8 mouse cellular contexts compared by ENCODE assay signal in the genomic region with DNA sequence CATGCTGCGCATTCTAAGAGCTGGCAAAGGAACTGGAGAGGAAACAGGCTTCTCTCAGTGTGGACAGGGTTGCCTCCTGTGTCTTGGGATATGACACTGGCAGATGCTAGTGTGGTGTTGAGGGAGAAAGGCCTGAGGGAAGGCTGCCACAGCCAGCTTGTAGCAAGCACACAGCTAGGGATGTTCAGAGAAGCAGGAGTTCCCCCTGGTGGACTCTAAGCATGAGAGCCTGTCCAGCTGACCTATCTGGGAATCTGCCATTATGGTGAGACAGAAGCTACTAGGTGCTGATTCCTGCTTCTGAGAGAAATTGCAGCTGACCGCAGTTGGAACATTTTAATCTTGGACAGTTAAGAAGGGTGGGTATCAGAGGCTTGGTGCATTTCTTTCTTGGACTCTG. TPM values are rescaled to one million over a fixed set of nuclear protein-coding genes. Genes with fewer than 3 reads are reported as not detected.
DNase-seq lines count a peak whose midpoint lies in the region; ATAC-seq and TF ChIP-seq lines count a peak whose summit lies in the region.

No protein-coding gene starts in this region.

- H3K36me3 ChIP-seq in liver, postnatal 0 days (replicated peaks; ENCODE audit: insufficient read depth, low read length): peaks cover 4% of the 10 kb centered on the region; the same call in 1 of the 2 replicates
- H3K36me3 ChIP-seq in liver, embryonic 11.5 days (ENCODE audit: control insufficient read depth, insufficient read depth, low read length): peaks cover 10% of the 10 kb centered on the region
- peaks cover 36% of the 10 kb centered on the region for H3K36me3 ChIP-seq in heart, embryonic 16.5 days (ENCODE audit: control insufficient read depth, insufficient read depth)

- no peak overlapping the region for H3K4me2 ChIP-seq in liver, postnatal 0 days (ENCODE audit: low read depth, low read length)
- H3K4me2 ChIP-seq in liver, embryonic 11.5 days: no peak overlapping the region
- H3K4me2 ChIP-seq in heart, embryonic 16.5 days (ENCODE audit: low read depth, low read length): no peak overlapping the region

- H3K27ac ChIP-seq in liver, postnatal 0 days (ENCODE audit: low read depth): no peak overlapping the region
- H3K27ac ChIP-seq in liver, embryonic 11.5 days (ENCODE audit: low read depth, low read length): no peak overlapping the region
- H3K27ac ChIP-seq in heart, embryonic 16.5 days (ENCODE audit: low read length): no peak overlapping the region

- TF ChIP-seq CTCF in liver, postnatal 0 days (IDR thresholded peaks at IDR 0.05; ENCODE audit: low read depth): peak; percentile 58

- H3K9ac ChIP-seq in liver, postnatal 0 days (replicated peaks): no peak overlapping the region
- H3K9ac ChIP-seq in liver, embryonic 11.5 days (ENCODE audit: low read depth, low read length): no peak overlapping the region
- H3K9ac ChIP-seq in heart, embryonic 16.5 days (ENCODE audit: low read length): no peak overlapping the region

- H3K9me3 ChIP-seq in liver, postnatal 0 days (ENCODE audit: low read length): no peaks in the 10 kb centered on the region
- H3K9me3 ChIP-seq in liver, embryonic 11.5 days (ENCODE audit: control insufficient read depth, low read length): no peaks in the 10 kb centered on the region
- H3K9me3 ChIP-seq in heart, embryonic 16.5 days (replicated peaks; ENCODE audit: control insufficient read depth, low read length): no peaks in the 10 kb centered on the region

- H3K4me1 ChIP-seq in liver, postnatal 0 days (ENCODE audit: insufficient read depth): peaks cover 6% of the 10 kb centered on the region; the same call in 1 of the 2 replicates
- no peaks in the 10 kb centered on the region; the same call in 1 of the 2 replicates for H3K4me1 ChIP-seq in liver, embryonic 11.5 days (replicated peaks; ENCODE audit: control insufficient read depth, insufficient read depth, low read length)
- H3K4me1 ChIP-seq in heart, embryonic 16.5 days (ENCODE audit: control insufficient read depth, insufficient read depth, low read length): peaks cover 29% of the 10 kb centered on the region

- WGBS in liver, postnatal 0 days (ENCODE audit: insufficient replicate concordance): 88% methylated on average over 2 of the region's 2 CpGs
- 96% methylated on average over 2 of the region's 2 CpGs for WGBS in liver, embryonic 11.5 days
- 75% methylated on average over 2 of the region's 2 CpGs for WGBS in heart, embryonic 16.5 days

- H3K27me3 ChIP-seq in liver, postnatal 0 days (ENCODE audit: insufficient read depth, low read length): no peaks in the 10 kb centered on the region
- no peaks in the 10 kb centered on the region for H3K27me3 ChIP-seq in liver, embryonic 11.5 days (replicated peaks; ENCODE audit: control insufficient read depth, insufficient read depth, low read length)
- no peaks in the 10 kb centered on the region for H3K27me3 ChIP-seq in heart, embryonic 16.5 days (ENCODE audit: control insufficient read depth, insufficient read depth, low read length)

- no peak for TF ChIP-seq EP300 in liver, postnatal 0 days (IDR thresholded peaks at IDR 0.05; ENCODE audit: low read depth)

- peak; percentile 11 for DNase-seq in CD4-positive, CD25-positive, alpha-beta regulatory T cell, adult 2 months (ENCODE audit: low read depth, low spot score)
- DNase-seq in liver, postnatal 0 days: no peak
- no peak for DNase-seq in liver, embryonic 11.5 days (ENCODE audit: low spot score)
- DNase-seq in retina, postnatal 1 day: peak; percentile 84
- no peak for DNase-seq in natural killer cell, adult 2 months (ENCODE audit: low spot score in 2 of 2)
- DNase-seq in left cerebral cortex, adult 18-20 months (ENCODE audit: low spot score in 2 of 2): no peak

- no peak for ATAC-seq in CD4-positive, CD25-positive, alpha-beta regulatory T cell, adult 4 months
- ATAC-seq in liver, postnatal 0 days: no peak
- no peak; the same call in 1 of the 2 replicates for ATAC-seq in liver, embryonic 11.5 days (replicated peaks; ENCODE audit: low FRiP score)
- peak; percentile 69; the same call in 1 of the 2 replicates for ATAC-seq in heart, embryonic 16.5 days (replicated peaks; ENCODE audit: extremely low read depth, insufficient read depth, low FRiP score)

- H3K4me3 ChIP-seq in liver, postnatal 0 days (ENCODE audit: low read depth, low read length): no peak overlapping the region
- H3K4me3 ChIP-seq in liver, embryonic 11.5 days (ENCODE audit: low read depth, low read length): no peak overlapping the region
- H3K4me3 ChIP-seq in heart, embryonic 16.5 days (ENCODE audit: low read length): no peak overlapping the region

RNA-seq across cellular contexts. Expression of a gene that starts 19.1 kb away (rescaled TPM):
- polyA plus RNA-seq in CD4-positive, CD25-positive, alpha-beta regulatory T cell, adult 4 months (2017; shearing (Covaris generic)): 1 to 10 TPM; 6.3 to 7.4 TPM
- polyA plus RNA-seq in liver, postnatal 0 days (2015; fragmentation: Nextera tagmentation; extraction: Ambion mirVana): 0.38 and 0.52 TPM in 2 replicates
- polyA plus RNA-seq in liver, embryonic 11.5 days (2014; fragmentation: Nextera tagmentation; extraction: Ambion mirVana): not detected in 2 replicates
- polyA plus RNA-seq in heart, embryonic 16.5 days (2015; fragmentation: Nextera tagmentation; extraction: Ambion mirVana): 0.08 and 0.17 TPM in 2 replicates
- under 1 TPM; 0.12 to 0.30 TPM for total RNA-seq in left cerebral cortex, adult 18-20 months (2021)

Comparison
In these comparisons a context has a peak if more than half of its experiments do, and no peak if none do; other contexts are left out.
1. DNase-seq: peak in CD4-positive, CD25-positive, alpha-beta regulatory T cell, adult 2 months (single experiment) and retina, postnatal 1 day (single experiment); none in liver, postnatal 0 days (single experiment), liver, embryonic 11.5 days (single experiment), natural killer cell, adult 2 months (0 of 2) and left cerebral cortex, adult 18-20 months (0 of 2).